Mouse (Mus musculus): ENCODE measurements around the gene Thtpa. TPM values are rescaled to one million over a fixed set of nuclear protein-coding genes. Genes with fewer than 3 reads are reported as not detected.

Thtpa gene
- polyA plus RNA-seq, 1 experiment from 2014 or later: 29.3 TPM

DNA sequence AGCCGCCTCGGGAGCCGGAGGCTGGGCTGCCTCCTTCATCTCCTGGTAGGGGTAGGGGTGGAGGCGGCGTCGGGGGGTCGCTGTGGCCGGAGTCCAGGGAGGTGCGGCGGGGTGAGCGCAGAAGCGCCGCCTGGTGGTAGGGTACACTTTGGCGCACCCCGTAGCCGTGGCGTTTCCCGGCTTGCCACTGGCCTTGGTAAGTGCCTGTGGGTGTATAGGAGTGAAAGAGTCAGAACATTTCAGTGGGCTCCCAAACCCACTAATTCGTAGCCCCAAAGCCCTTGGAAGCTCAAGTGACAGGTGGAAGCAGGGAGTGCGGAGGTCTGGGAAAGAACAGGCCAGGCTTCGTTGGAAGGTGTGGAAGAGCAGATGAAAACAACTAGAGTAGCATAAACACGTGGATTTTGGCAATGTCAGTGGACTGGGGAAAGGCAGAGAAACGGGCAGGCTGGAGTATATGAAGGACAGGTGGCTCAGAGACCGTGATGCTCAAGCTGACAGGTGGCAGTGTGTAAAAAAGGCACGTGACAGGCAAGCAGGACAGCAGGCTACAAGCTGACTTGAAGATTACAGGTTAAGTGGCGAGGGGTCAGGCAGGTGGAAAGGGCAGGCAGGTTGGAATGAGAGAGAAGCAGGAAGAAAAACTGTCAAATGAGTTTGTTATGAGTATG lies 19.5 kb downstream of the Thtpa start:
- peak overlapping the region; percentile 62; the same call in 1 of the 2 replicates for H3K9ac ChIP-seq (replicated peaks; ENCODE audit: low read depth, low read length)
- 15% methylated on average over 25 of the region's 26 CpGs for WGBS
- peaks cover 4% of the 10 kb centered on the region; the same call in 1 of the 2 replicates for H3K36me3 ChIP-seq (ENCODE audit: control insufficient read depth, insufficient read depth, low read length)
- peaks cover 15% of the 10 kb centered on the region for H3K4me1 ChIP-seq (ENCODE audit: control insufficient read depth, insufficient read depth, low read length)
- H3K27me3 ChIP-seq (ENCODE audit: control insufficient read depth, insufficient read depth, low read length): peaks cover 3% of the 10 kb centered on the region; the same call in 1 of the 2 replicates
- H3K9me3 ChIP-seq (ENCODE audit: control insufficient read depth, low read length): no peaks in the 10 kb centered on the region
- H3K4me3 ChIP-seq (ENCODE audit: low read depth, low read length): peak overlapping the region; percentile 52
- peak overlapping the region; percentile 58 for H3K4me2 ChIP-seq (ENCODE audit: low read depth, low read length)
- no peak overlapping the region for H3K27ac ChIP-seq (ENCODE audit: low read depth, low read length)
- no peak for ATAC-seq (ENCODE audit: low read depth)

DNA sequence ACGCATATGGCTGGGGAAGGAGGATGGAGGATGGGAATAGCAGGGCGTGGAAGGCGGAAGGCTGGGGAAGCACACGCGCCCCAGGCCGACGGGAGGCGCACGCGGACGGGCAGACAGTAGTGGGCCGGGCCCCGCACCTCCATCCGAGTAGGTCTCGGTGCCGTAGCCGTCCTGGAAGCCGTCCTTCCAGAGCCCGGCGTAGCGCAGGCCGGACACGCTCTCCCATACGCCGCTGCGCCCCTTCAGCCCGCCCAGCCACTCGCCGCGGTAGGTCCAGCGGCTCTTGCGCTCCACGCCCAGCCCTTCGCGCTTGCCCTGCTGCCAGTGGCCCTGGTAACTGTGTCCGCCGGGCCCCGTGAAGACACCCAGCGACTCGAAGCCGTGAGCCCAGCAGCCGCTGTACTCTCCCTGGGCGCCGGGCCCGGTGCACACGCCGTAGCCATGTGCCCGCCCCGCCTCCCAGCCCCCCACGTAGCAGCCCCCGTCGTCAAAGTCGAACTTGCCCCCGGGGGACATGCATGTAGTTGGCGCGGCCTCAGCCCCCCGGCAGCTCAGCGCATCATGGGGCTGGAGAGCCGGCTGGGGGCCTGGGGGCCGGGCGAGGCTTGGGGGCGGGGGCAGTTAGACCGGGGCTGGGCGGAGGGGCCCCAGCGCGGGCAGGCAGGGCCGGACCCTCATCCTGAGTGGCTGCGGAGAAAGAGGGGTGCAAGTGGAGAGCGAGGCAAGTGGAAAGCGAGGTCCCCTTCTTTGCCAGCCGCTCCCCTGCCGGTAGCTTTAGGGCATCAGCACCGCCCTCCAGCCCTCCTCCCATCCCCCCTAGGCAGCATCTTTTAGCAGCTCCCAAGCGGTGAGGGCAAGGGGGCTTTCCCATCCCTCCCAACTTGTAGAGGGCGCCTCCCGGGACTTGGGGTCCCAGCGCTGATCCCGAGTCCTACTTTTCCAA lies 20.4 kb downstream of the Thtpa start:
- 1% methylated on average over 57 of the region's 78 CpGs for WGBS

DNA sequence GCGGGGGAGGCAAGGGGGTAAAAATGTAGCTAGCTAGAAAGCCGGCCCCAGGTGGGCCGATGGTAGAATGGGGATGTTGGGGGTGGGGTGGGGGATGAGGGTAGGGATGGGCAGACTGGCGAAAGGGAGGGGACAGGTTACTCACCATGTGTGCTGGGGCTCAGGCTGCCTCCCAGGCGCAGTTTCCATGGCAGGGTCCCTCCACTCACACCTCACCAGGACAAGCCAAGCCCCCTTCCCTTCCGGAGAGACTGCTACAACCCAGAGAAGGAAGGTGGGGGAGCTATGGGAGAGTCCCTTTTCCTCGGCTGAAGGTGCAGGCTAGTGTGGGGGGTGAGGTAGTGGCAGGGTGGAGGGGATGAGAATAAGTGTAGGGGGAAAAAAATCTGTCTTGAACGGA lies 21.3 kb downstream of the Thtpa start:
- peaks cover 4% of the 10 kb centered on the region; the same call in 1 of the 2 replicates for H3K36me3 ChIP-seq (ENCODE audit: control insufficient read depth, insufficient read depth, low read length)
- peak overlapping the region; percentile 58 for H3K4me2 ChIP-seq (ENCODE audit: low read depth, low read length)
- 5% methylated on average over 8 of the region's 8 CpGs for WGBS
- H3K27me3 ChIP-seq (ENCODE audit: control insufficient read depth, insufficient read depth, low read length): peaks cover 3% of the 10 kb centered on the region; the same call in 1 of the 2 replicates
- peak overlapping the region; percentile 83 for H3K27ac ChIP-seq (ENCODE audit: low read depth, low read length)
- peak overlapping the region; percentile 52 for H3K4me3 ChIP-seq (ENCODE audit: low read depth, low read length)
- H3K4me1 ChIP-seq (ENCODE audit: control insufficient read depth, insufficient read depth, low read length): peaks cover 9% of the 10 kb centered on the region; the same call in 1 of the 2 replicates
- peak; percentile 32 for ATAC-seq (ENCODE audit: low read depth)
- no peaks in the 10 kb centered on the region for H3K9me3 ChIP-seq (ENCODE audit: control insufficient read depth, low read length)
- peak overlapping the region; percentile 62 for H3K9ac ChIP-seq (replicated peaks; ENCODE audit: low read depth, low read length)

More for the DNA sequence above, 20.4 kb downstream of the Thtpa start:
- Histone ChIP-seq H3K27ac (ENCODE audit: low read depth, low read length) (peak overlapping the region; percentile 83), H3K27me3 (ENCODE audit: control insufficient read depth, insufficient read depth, low read length) (peaks cover 3% of the 10 kb centered on the region; the same call in 1 of the 2 replicates), H3K4me1 (ENCODE audit: control insufficient read depth, insufficient read depth, low read length) (peaks cover 9% of the 10 kb centered on the region; the same call in 1 of the 2 replicates), H3K9ac (replicated peaks; ENCODE audit: low read depth, low read length) (peak overlapping the region; percentile 62), H3K4me3 (ENCODE audit: low read depth, low read length) (peak overlapping the region; percentile 52), H3K36me3 (ENCODE audit: control insufficient read depth, insufficient read depth, low read length) (peaks cover 4% of the 10 kb centered on the region; the same call in 1 of the 2 replicates), H3K4me2 (ENCODE audit: low read depth, low read length) (peak overlapping the region; percentile 58), H3K9me3 (ENCODE audit: control insufficient read depth, low read length) (no peaks in the 10 kb centered on the region)
- peak; percentile 50 for ATAC-seq (ENCODE audit: low read depth)

DNA sequence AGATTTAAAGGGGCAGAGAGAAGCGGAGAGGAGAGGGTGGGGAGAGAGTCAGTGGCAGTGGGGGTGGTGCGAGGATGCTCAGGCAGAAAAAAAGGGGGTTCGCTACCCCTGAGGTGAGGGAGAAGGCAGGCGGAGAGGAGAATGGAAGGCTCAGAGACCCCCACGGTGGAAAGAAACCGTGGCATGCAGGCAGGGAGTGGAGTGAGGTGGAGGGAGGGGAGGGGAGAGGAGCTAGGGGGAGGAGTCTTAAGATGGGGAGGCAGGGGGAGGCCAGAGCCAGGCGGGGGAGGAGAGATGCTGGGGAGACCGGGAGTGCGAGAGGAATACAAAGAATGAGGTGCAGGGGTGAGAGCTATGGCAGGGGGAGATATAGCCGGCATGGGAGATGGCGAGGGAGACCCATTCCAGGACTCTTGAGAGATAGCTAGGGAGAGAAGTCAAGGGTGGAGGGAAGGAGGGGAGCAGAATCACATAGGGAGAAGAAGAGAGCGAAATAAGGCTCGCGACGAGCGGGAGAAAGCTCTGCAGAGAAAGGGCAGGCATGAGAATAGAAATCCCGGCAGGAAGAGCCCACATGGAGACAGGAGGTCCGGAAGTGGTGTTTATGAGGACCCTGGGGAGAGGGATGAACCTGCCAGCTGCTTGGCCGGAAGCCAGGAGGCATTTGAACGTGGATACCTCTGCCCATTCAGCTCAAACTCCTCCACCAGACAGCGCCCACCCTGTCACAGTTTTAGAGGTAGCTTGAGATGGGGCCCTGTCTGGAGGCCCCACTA lies 22.0 kb downstream of the Thtpa start, which contains the start of gene Jph4:
Gene Jph4, minus strand, starts transcription at position 511 of the 776 bp plus-strand sequence.
- no peaks in the 10 kb centered on the region for H3K9me3 ChIP-seq (ENCODE audit: control insufficient read depth, low read length)
- H3K27ac ChIP-seq (ENCODE audit: low read depth, low read length): peak within 1 kb of the TSS; percentile 83
- ATAC-seq (ENCODE audit: low read depth): peak; percentile 63
- peaks cover 3% of the 10 kb centered on the region; the same call in 1 of the 2 replicates for H3K27me3 ChIP-seq (ENCODE audit: control insufficient read depth, insufficient read depth, low read length)
- H3K4me3 ChIP-seq (ENCODE audit: low read depth, low read length): peak within 1 kb of the TSS; percentile 52
- peak within 1 kb of the TSS; percentile 62 for H3K9ac ChIP-seq (replicated peaks; ENCODE audit: low read depth, low read length)
- WGBS: 4% methylated on average over 21 of the region's 21 CpGs
- H3K36me3 ChIP-seq (ENCODE audit: control insufficient read depth, insufficient read depth, low read length): peaks cover 4% of the 10 kb centered on the region; the same call in 1 of the 2 replicates
- H3K4me1 ChIP-seq (ENCODE audit: control insufficient read depth, insufficient read depth, low read length): peaks cover 9% of the 10 kb centered on the region; the same call in 1 of the 2 replicates
- peak within 1 kb of the TSS; percentile 58 for H3K4me2 ChIP-seq (ENCODE audit: low read depth, low read length)

DNA sequence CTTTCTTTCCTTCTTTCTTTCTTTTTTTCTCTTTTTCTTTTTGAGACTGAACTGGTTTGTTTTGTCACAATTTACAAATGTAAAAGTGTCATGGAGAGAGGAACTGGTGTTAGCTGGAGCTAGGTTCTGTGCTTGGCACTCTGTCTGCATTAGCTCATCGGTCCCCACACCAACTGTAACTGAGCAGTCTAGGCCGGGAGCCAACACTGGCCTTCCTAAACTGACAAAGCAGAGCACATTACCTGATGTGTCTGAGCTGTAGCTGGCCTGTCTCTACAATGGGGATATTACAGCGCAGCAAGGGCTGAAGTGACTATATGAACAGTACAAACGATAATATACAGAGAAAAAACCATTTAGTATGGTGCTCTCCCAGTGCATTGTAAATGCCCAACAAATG lies 24.3 kb downstream of the Thtpa start:
- Histone ChIP-seq H3K9ac (replicated peaks; ENCODE audit: low read depth, low read length) (no peak overlapping the region), H3K4me2 (ENCODE audit: low read depth, low read length) (no peak overlapping the region), H3K4me3 (ENCODE audit: low read depth, low read length) (no peak overlapping the region)

DNA sequence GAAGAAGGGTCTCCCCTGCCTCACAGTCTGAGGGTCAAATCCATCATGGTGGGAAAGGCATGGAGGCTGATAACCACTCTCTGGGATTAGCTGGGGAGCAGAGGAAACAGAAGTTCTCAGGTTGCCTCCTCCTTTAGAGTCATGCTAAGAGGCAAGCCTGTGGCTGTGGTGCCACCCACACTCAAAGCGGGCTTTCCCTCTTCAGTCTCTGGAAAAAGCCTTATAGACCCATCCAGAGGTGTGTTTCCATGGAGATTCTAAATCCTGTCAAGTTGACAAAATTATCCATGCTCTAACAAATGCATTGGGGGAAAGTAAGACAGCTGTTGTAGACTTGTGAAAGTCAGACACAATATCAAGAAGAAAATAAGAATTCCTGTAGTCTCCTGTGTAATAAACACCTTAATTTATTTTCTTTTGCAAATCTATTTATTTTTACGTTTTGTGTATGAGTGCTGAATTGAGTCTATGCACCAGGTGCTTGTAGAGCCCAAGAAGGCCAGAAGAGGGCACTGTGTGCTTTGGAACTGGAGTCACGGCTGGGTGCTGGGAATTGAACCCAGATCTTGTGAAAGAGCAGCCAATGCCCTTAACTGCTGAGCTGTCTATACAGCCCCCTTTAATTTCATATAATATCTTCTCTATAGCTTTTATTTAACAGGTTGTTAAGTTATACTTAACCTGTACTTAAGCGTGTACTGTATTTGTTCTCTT lies 25.0 kb downstream of the Thtpa start:
- ATAC-seq (ENCODE audit: low read depth): no peak
- Histone ChIP-seq H3K27me3 (ENCODE audit: control insufficient read depth, insufficient read depth, low read length) (no peaks in the 10 kb centered on the region), H3K9ac (replicated peaks; ENCODE audit: low read depth, low read length) (no peak overlapping the region), H3K36me3 (ENCODE audit: control insufficient read depth, insufficient read depth, low read length) (no peaks in the 10 kb centered on the region), H3K4me2 (ENCODE audit: low read depth, low read length) (no peak overlapping the region), H3K27ac (ENCODE audit: low read depth, low read length) (no peak overlapping the region), H3K4me3 (ENCODE audit: low read depth, low read length) (no peak overlapping the region), H3K9me3 (ENCODE audit: control insufficient read depth, low read length) (no peaks in the 10 kb centered on the region), H3K4me1 (ENCODE audit: control insufficient read depth, insufficient read depth, low read length) (0 out of 2 replicates have a peak, but pooled peaks cover 7% of the 10 kb centered on the region)
- 74% methylated on average over 4 of the region's 4 CpGs for WGBS

More for the DNA sequence above, 24.3 kb downstream of the Thtpa start:
- H3K36me3 ChIP-seq (ENCODE audit: control insufficient read depth, insufficient read depth, low read length): no peaks in the 10 kb centered on the region
- H3K9me3 ChIP-seq (ENCODE audit: control insufficient read depth, low read length): no peaks in the 10 kb centered on the region
- no peak for ATAC-seq (ENCODE audit: low read depth)
- no peaks in the 10 kb centered on the region; the same call in 1 of the 2 replicates for H3K27me3 ChIP-seq (ENCODE audit: control insufficient read depth, insufficient read depth, low read length)
- no peak overlapping the region for H3K27ac ChIP-seq (ENCODE audit: low read depth, low read length)
- 75% methylated on average over 4 of the region's 4 CpGs for WGBS
- H3K4me1 ChIP-seq (ENCODE audit: control insufficient read depth, insufficient read depth, low read length): peaks cover 10% of the 10 kb centered on the region; the same call in 1 of the 2 replicates

DNA sequence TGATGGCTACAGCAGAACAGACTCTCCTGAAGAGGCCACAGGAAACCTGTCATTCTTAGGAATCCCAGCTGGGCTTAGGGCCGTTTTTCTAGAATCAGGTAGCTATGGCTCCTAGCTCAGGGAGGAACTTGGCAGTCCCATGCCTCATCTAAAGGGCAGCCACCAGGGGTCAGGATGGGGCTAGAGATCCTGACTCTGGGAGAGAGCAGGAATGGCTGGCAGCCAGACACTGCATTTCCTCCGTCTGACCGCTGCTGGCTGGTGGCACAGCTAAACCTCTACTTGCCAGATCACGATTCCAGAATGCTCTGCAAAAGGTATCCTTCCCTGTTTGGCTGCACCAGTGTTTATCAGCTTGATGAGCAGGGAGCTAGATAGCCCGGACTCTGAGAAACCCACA lies 27.4 kb downstream of the Thtpa start:
- 0 out of 2 replicates have a peak, but pooled peaks cover 7% of the 10 kb centered on the region for H3K4me1 ChIP-seq (ENCODE audit: control insufficient read depth, insufficient read depth, low read length)
- WGBS: 5% methylated on average over 5 of the region's 5 CpGs
- H3K27me3 ChIP-seq (ENCODE audit: control insufficient read depth, insufficient read depth, low read length): no peaks in the 10 kb centered on the region
- peak overlapping the region; percentile 70 for H3K27ac ChIP-seq (ENCODE audit: low read depth, low read length)
- no peak overlapping the region for H3K4me3 ChIP-seq (ENCODE audit: low read depth, low read length)
- ATAC-seq (ENCODE audit: low read depth): peak; percentile 88
- peak overlapping the region; percentile 11; the same call in 1 of the 2 replicates for H3K4me2 ChIP-seq (ENCODE audit: low read depth, low read length)
- H3K9me3 ChIP-seq (ENCODE audit: control insufficient read depth, low read length): no peaks in the 10 kb centered on the region
- no peak overlapping the region for H3K9ac ChIP-seq (replicated peaks; ENCODE audit: low read depth, low read length)
- H3K36me3 ChIP-seq (ENCODE audit: control insufficient read depth, insufficient read depth, low read length): no peaks in the 10 kb centered on the region

DNA sequence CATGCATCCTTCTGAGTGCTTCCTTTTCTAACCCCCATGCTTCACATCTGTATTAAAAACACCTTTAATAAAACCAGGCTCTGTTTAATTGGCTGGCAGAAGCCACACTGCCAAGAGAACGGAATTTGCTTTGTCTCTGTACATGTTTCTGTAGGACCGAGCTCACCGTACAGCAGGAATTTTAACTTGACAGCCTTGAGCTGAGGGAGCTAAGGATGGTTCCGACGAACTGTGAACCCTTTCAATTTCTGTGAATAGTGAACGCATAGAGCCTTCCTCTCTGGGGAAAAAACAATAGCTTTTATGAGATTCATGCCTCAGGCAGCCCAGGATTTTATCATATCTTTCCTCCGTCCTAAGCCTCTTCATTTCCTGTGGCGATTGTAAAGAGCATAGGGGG lies 27.8 kb downstream of the Thtpa start:
- H3K9me3 ChIP-seq (ENCODE audit: control insufficient read depth, low read length): no peaks in the 10 kb centered on the region
- 20% methylated on average over 8 of the region's 8 CpGs for WGBS
- H3K27ac ChIP-seq (ENCODE audit: low read depth, low read length): peak overlapping the region; percentile 70
- peak; percentile 9; the same call in 1 of the 2 replicates for ATAC-seq (ENCODE audit: low read depth)
- no peak overlapping the region for H3K4me3 ChIP-seq (ENCODE audit: low read depth, low read length)
- H3K9ac ChIP-seq (replicated peaks; ENCODE audit: low read depth, low read length): no peak overlapping the region
- H3K36me3 ChIP-seq (ENCODE audit: control insufficient read depth, insufficient read depth, low read length): no peaks in the 10 kb centered on the region
- H3K4me1 ChIP-seq (ENCODE audit: control insufficient read depth, insufficient read depth, low read length): 0 out of 2 replicates have a peak, but pooled peaks cover 4% of the 10 kb centered on the region
- no peaks in the 10 kb centered on the region for H3K27me3 ChIP-seq (ENCODE audit: control insufficient read depth, insufficient read depth, low read length)
- H3K4me2 ChIP-seq (ENCODE audit: low read depth, low read length): peak overlapping the region; percentile 11; the same call in 1 of the 2 replicates

All from neural tube, embryonic 14.5 days (tissue).